Mouse (Mus musculus) hindbrain, embryonic 14.5 days (tissue): ENCODE data around the gene Tacc3. TPM values are rescaled to one million over a fixed set of nuclear protein-coding genes. Genes with fewer than 3 reads are reported as not detected.
A peak's percentile ranks its signal among the peaks of the same experiment; 100 is the strongest.

Experiments used
- ATAC-seq: fragments of 200-750 bp; cut with Nextera tagmentation; 2 replicates; pipeline ENCODE4 v1.8.0; 2017; ENCODE audit warnings: moderate number of reproducible peaks, mild to moderate bottlenecking, moderate TSS enrichment, moderate library complexity; ENCODE audit not compliant: low FRiP score
- DNase-seq: peaks from one replicate; pipeline ENCODE4 v3.0.0-alpha.2; 2015; ENCODE audit warnings: low spot score
- H3K27ac ChIP-seq: fragments of 300-500 bp; sonication (generic); 2 replicates; pipeline ENCODE4 v1.5.1; 2014; ENCODE audit warnings: mild to moderate bottlenecking, moderate library complexity
- H3K27me3 ChIP-seq: fragments of 300-500 bp; sonication (generic); 2 replicates; pipeline ENCODE4 v1.6.1; 2014; ENCODE audit warnings: mild to moderate bottlenecking, low read length, mixed read lengths; ENCODE audit not compliant: control insufficient read depth, insufficient read depth
- H3K36me3 ChIP-seq: fragments of 300-500 bp; sonication (generic); replicated peaks from 2 replicates; pipeline ENCODE4 v1.6.1; 2014; ENCODE audit not compliant: control insufficient read depth, insufficient read depth
- H3K4me1 ChIP-seq: fragments of 300-500 bp; sonication (generic); replicated peaks from 2 replicates; pipeline ENCODE4 v1.6.1; 2014; ENCODE audit warnings: antibody characterized with exemption, low read length, mixed read lengths; ENCODE audit not compliant: control insufficient read depth, insufficient read depth
- H3K4me2 ChIP-seq: fragments of 300-500 bp; sonication (generic); replicated peaks from 2 replicates; pipeline ENCODE4 v1.6.1; 2014; ENCODE audit warnings: mild to moderate bottlenecking, moderate library complexity
- H3K4me3 ChIP-seq: fragments of 300-500 bp; sonication (generic); replicated peaks from 2 replicates; pipeline ENCODE4 v1.5.1; 2014; ENCODE audit warnings: mild to moderate bottlenecking, low read length
- H3K9ac ChIP-seq: fragments of 300-500 bp; sonication (generic); 2 replicates; pipeline ENCODE4 v1.6.1; 2014
- H3K9me3 ChIP-seq: fragments of 300-500 bp; sonication (generic); 2 replicates; pipeline ENCODE4 v1.6.1; 2016; ENCODE audit warnings: low read length; ENCODE audit not compliant: control insufficient read depth
- WGBS: fragments of 180-500 bp; shearing (Covaris S2); extraction: QIAGEN DNeasy Blood & Tissue Kit; methylation state at CpG from one replicate; pipeline ENCODE4 v1.1.7; 2014; 5-methylcytosine and 5-hydroxymethylcytosine counted together
- polyA plus RNA-seq: library from polyadenylated mRNA; unstranded; fragments of >200 nt; fragmentation: Nextera tagmentation; extraction: Ambion mirVana; gene quantifications from 2 replicates; pipeline ENCODE4 v1.2.1, GENCODE M21; 2014

The Tacc3 gene
- polyA plus RNA-seq, 1 experiment from 2014 or later: 32.3 TPM

GRCm38 (mm10) chr5:33697534-33697933, 39.6 kb downstream of the Tacc3 start:
- ATAC-seq (no peak), DNase-seq (no peak)
- Histone ChIP-seq H3K4me2 (no peak overlapping the region), H3K27me3 (peaks cover 45% of the 10 kb centered on the region), H3K27ac (no peak overlapping the region), H3K9ac (no peak overlapping the region), H3K4me1 (peaks cover 35% of the 10 kb centered on the region), H3K36me3 (no peaks in the 10 kb centered on the region), H3K9me3 (no peaks in the 10 kb centered on the region), H3K4me3 (no peak overlapping the region)
- 25% methylated on average over 1 of the region's 1 CpGs for WGBS

GRCm38 (mm10) chr5:33697947-33698512, 40.1 kb downstream of the Tacc3 start:
- no peak overlapping the region for H3K9ac ChIP-seq
- ATAC-seq (peak; percentile 66), DNase-seq (peak; percentile 51)
- 6% methylated on average over 13 of the region's 13 CpGs for WGBS
- no peak overlapping the region for H3K27ac ChIP-seq
- H3K4me1 ChIP-seq: peaks cover 31% of the 10 kb centered on the region
- no peaks in the 10 kb centered on the region for H3K9me3 ChIP-seq
- no peaks in the 10 kb centered on the region for H3K36me3 ChIP-seq
- no peak overlapping the region for H3K4me3 ChIP-seq
- H3K27me3 ChIP-seq: peaks cover 40% of the 10 kb centered on the region
- no peak overlapping the region for H3K4me2 ChIP-seq

- peaks cover 31% of the 10 kb centered on the region for H3K4me1 ChIP-seq
- no peak overlapping the region for H3K4me3 ChIP-seq
- ATAC-seq (no peak), DNase-seq (no peak)
- no peak overlapping the region for H3K9ac ChIP-seq
- H3K36me3 ChIP-seq: no peaks in the 10 kb centered on the region
- H3K9me3 ChIP-seq: no peaks in the 10 kb centered on the region
- peaks cover 39% of the 10 kb centered on the region for H3K27me3 ChIP-seq
- no peak overlapping the region for H3K4me2 ChIP-seq
- 74% methylated on average over 5 of the region's 5 CpGs for WGBS
- H3K27ac ChIP-seq: no peak overlapping the region
These were observed 40.7 kb downstream of the Tacc3 start for GRCm38 (mm10) chr5:33698669-33699068.

GRCm38 (mm10) chr5:33700010-33700409, 42.1 kb downstream of the Tacc3 start:
- Histone ChIP-seq H3K4me3 (no peak overlapping the region), H3K9me3 (no peaks in the 10 kb centered on the region), H3K4me2 (no peak overlapping the region), H3K27me3 (peaks cover 27% of the 10 kb centered on the region), H3K36me3 (no peaks in the 10 kb centered on the region), H3K27ac (no peak overlapping the region), H3K9ac (no peak overlapping the region), H3K4me1 (peaks cover 27% of the 10 kb centered on the region)
- ATAC-seq (no peak), DNase-seq (no peak)
- 49% methylated on average over 13 of the region's 13 CpGs for WGBS

- no peak overlapping the region for H3K4me2 ChIP-seq
- H3K36me3 ChIP-seq: no peaks in the 10 kb centered on the region
- no peak overlapping the region for H3K4me3 ChIP-seq
- peaks cover 28% of the 10 kb centered on the region; the same call in 1 of the 2 replicates for H3K4me1 ChIP-seq
- no peaks in the 10 kb centered on the region for H3K9me3 ChIP-seq
- H3K27ac ChIP-seq: no peak overlapping the region
- no peak overlapping the region for H3K9ac ChIP-seq
- 79% methylated on average over 11 of the region's 11 CpGs for WGBS
- H3K27me3 ChIP-seq: peaks cover 10% of the 10 kb centered on the region; the same call in 1 of the 2 replicates
- ATAC-seq (no peak), DNase-seq (no peak)
These were observed 43.9 kb downstream of the Tacc3 start for GRCm38 (mm10) chr5:33701832-33702231.

- H3K9ac ChIP-seq: no peak overlapping the region
- DNase-seq: peak; percentile 34
- 16% methylated on average over 8 of the region's 8 CpGs for WGBS
These were observed 46.1 kb downstream of the Tacc3 start for GRCm38 (mm10) chr5:33703999-33704398.

GRCm38 (mm10) chr5:33704945-33705611, 47.1 kb downstream of the Tacc3 start:
- Histone ChIP-seq H3K9ac (no peak overlapping the region), H3K4me2 (no peak overlapping the region), H3K4me3 (no peak overlapping the region), H3K4me1 (0 out of 2 replicates have a peak, but pooled peaks cover 12% of the 10 kb centered on the region), H3K36me3 (no peaks in the 10 kb centered on the region), H3K27me3 (no peaks in the 10 kb centered on the region), H3K9me3 (no peaks in the 10 kb centered on the region), H3K27ac (0 out of 2 replicates have a peak overlapping the region, but pooled peaks have one; percentile 38)
- ATAC-seq: peak; percentile 87
- DNase-seq: peak; percentile 41
- WGBS: 6% methylated on average over 11 of the region's 11 CpGs

More at GRCm38 (mm10) chr5:33703999-33704398, 46.1 kb downstream of the Tacc3 start:
- Histone ChIP-seq H3K4me2 (no peak overlapping the region), H3K27ac (no peak overlapping the region), H3K4me3 (no peak overlapping the region), H3K4me1 (0 out of 2 replicates have a peak, but pooled peaks cover 19% of the 10 kb centered on the region), H3K9me3 (no peaks in the 10 kb centered on the region), H3K27me3 (no peaks in the 10 kb centered on the region), H3K36me3 (no peaks in the 10 kb centered on the region)
- ATAC-seq: peak; percentile 60; the same call in 1 of the 2 replicates

GRCm38 (mm10) chr5:33705612-33706349, 47.9 kb downstream of the Tacc3 start:
- H3K36me3 ChIP-seq: no peaks in the 10 kb centered on the region
- DNase-seq: no peak
- no peaks in the 10 kb centered on the region for H3K9me3 ChIP-seq
- no peaks in the 10 kb centered on the region for H3K27me3 ChIP-seq
- ATAC-seq: no peak; the same call in none of the 2 replicates
- 0 out of 2 replicates have a peak, but pooled peaks cover 10% of the 10 kb centered on the region for H3K4me1 ChIP-seq
- H3K27ac ChIP-seq: peak overlapping the region; percentile 74
- H3K9ac ChIP-seq: no peak overlapping the region
- no peak overlapping the region for H3K4me2 ChIP-seq
- 10% methylated on average over 9 of the region's 9 CpGs for WGBS
- H3K4me3 ChIP-seq: no peak overlapping the region

- Histone ChIP-seq H3K9me3 (no peaks in the 10 kb centered on the region), H3K27me3 (no peaks in the 10 kb centered on the region), H3K9ac (no peak overlapping the region), H3K36me3 (no peaks in the 10 kb centered on the region), H3K4me2 (no peak overlapping the region), H3K4me3 (no peak overlapping the region), H3K4me1 (0 out of 2 replicates have a peak, but pooled peaks cover 10% of the 10 kb centered on the region), H3K27ac (peak overlapping the region; percentile 74)
- WGBS: 93% methylated on average over 1 of the region's 1 CpGs
- ATAC-seq (no peak), DNase-seq (no peak)
These were observed 48.4 kb downstream of the Tacc3 start for GRCm38 (mm10) chr5:33706350-33706629.
